Mouse (Mus musculus) spleen, adult 2 months (tissue): ENCODE data around the gene Cib1.

Experiments used
- CTCF ChIP-seq: fragments of 200-500 bp; IDR thresholded peaks from 2 replicates; pipeline ENCODE4 v1.5.1; 2011; ENCODE audit warnings: mild to moderate bottlenecking, inconsistent platforms; ENCODE audit not compliant: insufficient read depth, insufficient read length, insufficient replicate concordance; ENCODE audit errors: extremely low read depth
- POLR2A ChIP-seq: fragments of 200-500 bp; IDR thresholded peaks from 2 replicates; pipeline ENCODE4 v1.6.1; 2011; ENCODE audit warnings: low read depth, low read length, inconsistent platforms

- TF ChIP-seq CTCF: no peak
- no peak for TF ChIP-seq POLR2A
Observed at GRCm38 (mm10) chr7:80205705-80206589, 26.7 kb downstream of the Cib1 start.
